Mouse (Mus musculus) liver, postnatal 0 days (tissue): ENCODE results near the gene Rdm1.

Experiments used
- CTCF ChIP-seq: sonication (generic); IDR thresholded peaks from 2 replicates; pipeline ENCODE4 v1.5.1; 2016; ENCODE audit warnings: antibody characterized with exemption, low read depth
- EP300 ChIP-seq: IDR thresholded peaks from 2 replicates; pipeline ENCODE4 v1.6.1; 2016; ENCODE audit warnings: antibody characterized with exemption, low read depth, mild to moderate bottlenecking

- TF ChIP-seq CTCF (no peak), EP300 (no peak)
Observed at GRCm38 (mm10) chr11:101673010-101673642, 46.1 kb downstream of the Rdm1 start.
